Mouse (Mus musculus) megakaryocyte-erythroid progenitor cell, adult 5-6 weeks (primary cell): ENCODE results near the gene Majin. TPM values are rescaled to one million over a fixed set of nuclear protein-coding genes. Genes with fewer than 3 reads are reported as not detected.

Experiments used
- ATAC-seq: replicated peaks from 2 replicates; pipeline ENCODE4 v1.8.0; 2016; ENCODE audit warnings: mild to moderate bottlenecking, inconsistent platforms; ENCODE audit not compliant: severe bottlenecking, poor library complexity, low FRiP score, low TSS enrichment
- total RNA-seq, 2 experiments: library from RNA; stranded (forward) in 1 of 2; stranded (reverse) in 1 of 2; fragments of 200-1000, 215-1000 nt in 1 of 2; fragments of >200 nt in 1 of 2; fragmentation: Nextera tagmentation in 1 of 2; gene quantifications; 2 replicates each; pipeline ENCODE4 v1.2.3; 2014 to 2017

Gene Majin
- total RNA-seq, 2 experiments from 2014 or later = not detected

- peak; percentile 46; the same call in 1 of the 2 replicates for ATAC-seq
Observed at GRCm38 (mm10) chr19:6226135-6226534, 41.9 kb downstream of the Majin start, which contains the start of gene Gpha2. Gene Gpha2, plus strand, starts transcription at chr19:6226380.

GRCm38 (mm10) chr19:6226763-6227162 is 42.6 kb downstream of the Majin start:
- ATAC-seq = no peak

GRCm38 (mm10) chr19:6227864-6228263 is 43.7 kb downstream of the Majin start:
- ATAC-seq = no peak

GRCm38 (mm10) chr19:6230411-6230810 is 46.2 kb downstream of the Majin start:
- no peak for ATAC-seq

GRCm38 (mm10) chr19:6231036-6231435 is 46.8 kb downstream of the Majin start:
- ATAC-seq = no peak

- ATAC-seq = no peak
Observed at GRCm38 (mm10) chr19:6233647-6234046, 49.5 kb downstream of the Majin start.

GRCm38 (mm10) chr19:6234337-6235083 is 50.3 kb downstream of the Majin start:
- peak; percentile 78 for ATAC-seq

- peak; percentile 58 for ATAC-seq
Observed at GRCm38 (mm10) chr19:6235084-6236052, 51.2 kb downstream of the Majin start, which contains the start of gene Ppp2r5b. Gene Ppp2r5b, minus strand, starts transcription at chr19:6235872.

GRCm38 (mm10) chr19:6236053-6236441 is 51.9 kb downstream of the Majin start:
- ATAC-seq = peak; percentile 75

GRCm38 (mm10) chr19:6236842-6237241 is 52.7 kb downstream of the Majin start:
- no peak for ATAC-seq

GRCm38 (mm10) chr19:6238740-6239139 is 54.6 kb downstream of the Majin start:
- ATAC-seq = no peak

- ATAC-seq = no peak
Observed at GRCm38 (mm10) chr19:6240136-6240535, 55.9 kb downstream of the Majin start.

- ATAC-seq = no peak
Observed at GRCm38 (mm10) chr19:6240725-6241124, 56.5 kb downstream of the Majin start.

GRCm38 (mm10) chr19:6241274-6242107 is 57.3 kb downstream of the Majin start, which contains the start of gene Atg2a:
Gene Atg2a, plus strand, starts transcription at chr19:6241668.
- peak; percentile 86 for ATAC-seq

- ATAC-seq = peak; percentile 64
Observed at GRCm38 (mm10) chr19:6242281-6242680, 58.1 kb downstream of the Majin start.

- no peak for ATAC-seq
Observed at GRCm38 (mm10) chr19:6243226-6243625, 59.0 kb downstream of the Majin start.

GRCm38 (mm10) chr19:6245806-6246205 is 61.6 kb downstream of the Majin start:
- ATAC-seq = no peak

- ATAC-seq = no peak
Observed at GRCm38 (mm10) chr19:6247526-6248300, 63.5 kb downstream of the Majin start.

GRCm38 (mm10) chr19:6253021-6253420 is 68.8 kb downstream of the Majin start:
- ATAC-seq = no peak
